In genomic region chr3:158561987-158562360, GRCm38 (mm10) we compare ENCODE assay signal across 8 mouse cellular contexts. TPM values are rescaled to one million over a fixed set of nuclear protein-coding genes. Genes with fewer than 3 reads are reported as not detected.
DNase-seq lines count a peak whose midpoint lies in the region; ATAC-seq and TF ChIP-seq lines count a peak whose summit lies in the region.

Lrrc7 (minus strand) TSS chr3:158562221.

- H3K4me3 ChIP-seq in kidney, embryonic 15.5 days (replicated peaks): peak within 1 kb of the TSS; percentile 60
- H3K4me3 ChIP-seq in liver, embryonic 16.5 days (ENCODE audit: low read depth, low read length): peak within 1 kb of the TSS; percentile 28
- H3K4me3 ChIP-seq in small intestine, adult 2 months (ENCODE audit: low read depth, low read length): peak within 1 kb of the TSS; percentile 41

- TF ChIP-seq POLR2A in small intestine, adult 2 months (IDR thresholded peaks at IDR 0.05; ENCODE audit: low read depth, low read length): no peak

- peaks cover 42% of the 10 kb centered on the region for H3K27me3 ChIP-seq in kidney, embryonic 15.5 days
- peaks cover 30% of the 10 kb centered on the region for H3K27me3 ChIP-seq in liver, embryonic 16.5 days (ENCODE audit: control insufficient read depth, insufficient read depth, low read depth, low read length)
- peaks cover 6% of the 10 kb centered on the region; the same call in 1 of the 2 replicates for H3K27me3 ChIP-seq in small intestine, adult 2 months (ENCODE audit: control insufficient read depth, insufficient read depth, low read length)

- no peaks in the 10 kb centered on the region for H3K9me3 ChIP-seq in kidney, embryonic 15.5 days (replicated peaks)
- no peaks in the 10 kb centered on the region for H3K9me3 ChIP-seq in liver, embryonic 16.5 days (replicated peaks; ENCODE audit: control insufficient read depth, low read length)

- H3K27ac ChIP-seq in kidney, embryonic 15.5 days: no peak within 1 kb of the TSS
- H3K27ac ChIP-seq in liver, embryonic 16.5 days (ENCODE audit: low read length): no peak within 1 kb of the TSS
- H3K27ac ChIP-seq in small intestine, adult 2 months (ENCODE audit: insufficient read depth, low read depth, low read length): no peak within 1 kb of the TSS

- 0 out of 2 replicates have a peak, but pooled peaks have one; percentile 5 for TF ChIP-seq CTCF in small intestine, adult 2 months (IDR thresholded peaks at IDR 0.05; ENCODE audit: extremely low read depth, insufficient read length, insufficient replicate concordance, low read depth, low read length)

- WGBS in kidney, embryonic 15.5 days: under 1% methylated on average over 28 of the region's 28 CpGs
- WGBS in liver, embryonic 16.5 days (ENCODE audit: insufficient replicate concordance): under 1% methylated on average over 28 of the region's 28 CpGs
- WGBS in small intestine, adult 2 months: 2% methylated on average over 28 of the region's 28 CpGs

- H3K36me3 ChIP-seq in kidney, embryonic 15.5 days: no peaks in the 10 kb centered on the region
- H3K36me3 ChIP-seq in liver, embryonic 16.5 days (ENCODE audit: control insufficient read depth, insufficient read depth): no peaks in the 10 kb centered on the region
- no peaks in the 10 kb centered on the region for H3K36me3 ChIP-seq in small intestine, adult 2 months (ENCODE audit: control insufficient read depth, insufficient read depth, low read length)

- ATAC-seq in kidney, embryonic 15.5 days (replicated peaks; ENCODE audit: low FRiP score): peak; percentile 87
- ATAC-seq in liver, embryonic 16.5 days (ENCODE audit: low read depth): 0 out of 2 replicates have a peak, but pooled peaks have one; percentile 21

- H3K4me2 ChIP-seq in kidney, embryonic 15.5 days: peak within 1 kb of the TSS; percentile 99
- H3K4me2 ChIP-seq in liver, embryonic 16.5 days (ENCODE audit: low read depth, low read length): peak within 1 kb of the TSS; percentile 42

- H3K9ac ChIP-seq in kidney, embryonic 15.5 days: peak within 1 kb of the TSS; percentile 47
- no peak within 1 kb of the TSS for H3K9ac ChIP-seq in liver, embryonic 16.5 days (ENCODE audit: low read depth, low read length)

- no peak for DNase-seq in kidney, postnatal 25 days
- DNase-seq in cerebellum, adult 11 months: peak; percentile 5
- peak; percentile 59 for DNase-seq in forelimb bud, embryonic 11.5 days (ENCODE audit: low read depth, low spot score)
- DNase-seq in layer of hippocampus, adult 11-12 months (ENCODE audit: low spot score): peak; percentile 73
- no peak for DNase-seq in MN1 (ENCODE audit: low spot score)

- H3K4me1 ChIP-seq in kidney, embryonic 15.5 days: peaks cover 28% of the 10 kb centered on the region
- H3K4me1 ChIP-seq in liver, embryonic 16.5 days (ENCODE audit: control insufficient read depth, low read depth, low read length): no peaks in the 10 kb centered on the region
- H3K4me1 ChIP-seq in small intestine, adult 2 months (ENCODE audit: control insufficient read depth, insufficient read depth, insufficient read length, low read length): no peaks in the 10 kb centered on the region

RNA-seq across cellular contexts. Expression of gene Lrrc7, which starts in this region (rescaled TPM):
- polyA plus RNA-seq in kidney, embryonic 15.5 days (2015; fragmentation: Nextera tagmentation; extraction: Ambion mirVana): 0.27 and 0.55 TPM in 2 replicates
- polyA plus RNA-seq in liver, embryonic 16.5 days (2015; fragmentation: Nextera tagmentation; extraction: Ambion mirVana): 0.01 TPM in 1 of 2 replicates, not detected in the other
- polyA plus RNA-seq in small intestine, adult 2 months (2012; rRNA removed): 0.19 TPM in 1 of 2 replicates, not detected in the other

Comparison
In these comparisons a context has a peak if more than half of its experiments do, and no peak if none do; other contexts are left out.
1. Peak in ATAC-seq, H3K4me3 ChIP-seq, H3K9ac ChIP-seq and H3K4me2 ChIP-seq in kidney, embryonic 15.5 days; RNA of the gene not detected or under 1 TPM.
2. Peak in ATAC-seq, H3K4me3 ChIP-seq and H3K4me2 ChIP-seq in liver, embryonic 16.5 days; RNA of the gene not detected or under 1 TPM.
3. DNase-seq: peak in cerebellum, adult 11 months (single experiment), forelimb bud, embryonic 11.5 days (single experiment) and layer of hippocampus, adult 11-12 months (single experiment); none in kidney, postnatal 25 days (0 of 2) and MN1 (single experiment).
4. Peak in every context shown above with its lines, with median percentiles within 50 percentile points of each other: H3K4me3 ChIP-seq.